Mouse (Mus musculus): ENCODE data around the gene Cldn11.

Cldn11 gene

DNA sequence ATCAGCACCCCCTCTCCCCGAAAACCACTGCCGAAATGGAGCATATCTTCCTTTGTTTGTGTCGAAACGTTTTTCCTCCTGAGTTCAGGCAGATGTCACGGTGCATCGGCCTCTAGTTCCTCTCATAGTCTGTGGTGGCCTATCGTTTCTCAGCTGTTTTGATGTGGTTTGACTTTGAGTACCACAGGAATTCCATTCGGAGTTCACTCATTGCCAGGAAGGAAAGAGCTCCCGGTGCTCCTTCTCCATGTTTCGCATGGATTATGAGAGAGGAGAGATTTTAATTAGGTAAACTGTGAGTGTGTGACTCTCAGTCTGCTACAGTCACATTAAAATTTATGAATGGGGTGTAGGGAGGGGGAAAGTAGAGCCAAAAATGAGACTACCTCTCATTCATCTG, 10.3 kb downstream of the Cldn11 start:
- DNase-seq (ENCODE audit: low spot score): no peak

DNA sequence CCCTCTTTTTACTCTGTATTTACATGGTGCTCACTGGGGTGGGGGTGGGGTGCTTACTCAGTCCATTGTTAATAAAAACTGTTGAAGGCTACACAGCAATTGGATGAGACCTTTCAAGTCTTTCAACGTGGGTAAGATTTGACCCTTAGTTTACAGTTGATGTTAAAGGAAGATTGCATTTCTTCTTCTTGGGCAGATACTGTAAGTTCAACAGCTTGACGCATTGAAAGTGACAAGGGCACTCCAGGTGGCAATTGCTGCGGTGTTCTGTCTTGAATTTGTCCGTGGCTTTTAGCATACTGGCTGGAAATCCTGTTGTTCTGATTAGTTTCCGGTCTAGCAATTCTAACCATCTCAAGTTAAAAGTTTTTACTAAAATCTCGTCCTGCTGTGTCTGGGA, 11.6 kb downstream of the Cldn11 start:
- no peak for DNase-seq (ENCODE audit: low spot score)

DNA sequence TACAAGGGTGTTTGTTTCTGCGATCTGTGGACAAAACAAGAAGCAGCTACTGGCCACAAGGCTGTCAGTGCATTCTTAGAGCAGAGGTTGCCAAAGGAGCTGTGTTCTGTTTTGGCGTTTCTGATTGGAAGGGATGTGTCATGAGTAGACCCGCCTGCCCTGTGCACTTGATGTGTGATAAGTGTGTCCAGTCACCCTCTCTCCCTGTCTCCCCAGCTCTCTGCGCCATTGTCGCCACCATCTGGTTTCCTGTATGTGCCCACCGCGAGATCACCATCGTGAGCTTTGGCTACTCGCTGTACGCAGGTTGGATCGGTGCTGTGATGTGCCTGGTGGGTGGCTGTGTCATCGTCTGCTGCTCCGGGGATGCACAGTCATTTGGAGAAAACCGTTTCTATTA, 13.1 kb downstream of the Cldn11 start:
- DNase-seq (ENCODE audit: low spot score): no peak

DNA sequence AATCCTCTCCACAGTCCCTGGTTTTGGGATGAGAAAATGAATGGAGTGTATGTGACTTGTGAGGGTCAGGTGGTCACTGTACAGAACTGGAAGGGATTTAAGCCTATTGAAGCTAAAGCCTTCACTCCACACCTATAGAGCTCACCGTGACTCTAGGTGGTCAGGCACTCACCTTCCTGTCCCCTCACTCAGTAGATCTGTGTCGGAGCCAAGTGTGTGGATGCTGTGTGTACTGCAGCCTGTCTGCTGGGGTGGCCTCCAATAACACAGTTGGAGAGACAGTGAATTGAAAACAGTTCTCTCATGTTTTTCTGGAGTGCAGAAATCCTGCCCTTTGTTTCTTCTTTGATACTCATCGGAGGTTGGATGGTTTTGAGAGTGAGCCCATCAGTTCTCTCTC, 16.1 kb downstream of the Cldn11 start:
- DNase-seq (ENCODE audit: low spot score): no peak

DNA sequence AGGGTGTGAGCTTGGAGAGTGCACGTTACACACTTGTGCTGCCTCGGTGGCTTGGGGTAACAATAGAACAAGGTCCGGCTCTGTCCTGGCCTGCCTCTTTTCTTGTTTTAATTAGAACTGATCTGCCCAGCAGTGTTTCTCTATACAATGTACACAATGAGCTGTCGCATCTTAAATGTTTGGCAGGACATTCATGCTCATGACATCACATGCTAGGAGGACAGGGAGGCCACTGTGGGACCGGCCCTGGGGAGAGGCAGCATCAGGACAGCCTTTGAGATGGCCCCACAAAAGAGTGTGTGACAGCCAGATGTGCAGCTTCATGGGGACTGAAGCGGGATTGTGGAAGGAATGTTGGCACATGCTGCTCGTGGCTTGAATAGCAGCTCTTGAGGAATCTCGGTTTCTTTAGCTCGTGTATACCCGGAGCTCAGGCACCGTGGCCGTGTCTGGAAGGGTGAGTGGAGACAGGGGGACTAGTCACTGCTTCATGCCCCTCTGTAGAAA, 16.7 kb downstream of the Cldn11 start:
- no peak for DNase-seq (ENCODE audit: low spot score)

DNA sequence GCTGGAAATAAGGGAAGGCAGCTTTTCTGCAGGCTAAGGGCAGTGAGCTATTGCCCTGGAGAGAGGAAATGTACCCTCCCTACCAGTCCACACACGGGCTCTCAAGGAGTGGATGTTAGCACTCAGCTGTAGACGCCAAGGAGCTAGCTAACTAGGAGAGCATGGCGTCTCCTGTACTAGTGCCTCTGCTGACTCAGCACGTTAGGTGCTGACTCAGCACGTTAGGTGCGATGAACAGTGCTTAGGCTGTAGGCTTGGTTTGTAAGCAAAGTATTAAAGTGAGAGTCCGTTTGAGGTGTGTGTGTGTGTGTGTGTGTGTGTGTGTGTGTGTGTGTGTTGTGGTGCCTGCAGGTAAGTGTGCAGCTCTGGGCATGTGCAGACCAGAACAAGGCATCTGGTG, 40.6 kb downstream of the Cldn11 start:
- DNase-seq (ENCODE audit: low spot score): no peak

DNA sequence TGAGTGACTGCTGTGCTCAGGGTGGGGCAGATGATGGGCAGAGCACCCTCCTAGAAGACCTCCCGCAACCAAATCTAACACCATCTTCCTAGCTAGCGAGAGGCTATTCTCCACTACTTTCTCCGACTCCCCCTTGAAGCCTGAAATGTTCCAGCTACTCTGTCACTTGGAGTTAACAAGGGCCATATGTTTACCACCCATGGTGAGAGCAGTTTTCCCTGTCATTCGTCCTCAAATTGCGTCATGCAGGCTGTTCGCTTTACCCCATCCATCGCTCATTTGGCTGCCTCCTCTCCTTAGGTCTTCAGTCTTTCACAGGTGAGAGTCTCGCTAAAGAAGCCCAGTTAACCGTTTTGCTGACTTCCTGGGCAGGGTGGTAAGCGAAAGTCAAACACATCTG, 41.7 kb downstream of the Cldn11 start:
- DNase-seq (ENCODE audit: low spot score): no peak

DNA sequence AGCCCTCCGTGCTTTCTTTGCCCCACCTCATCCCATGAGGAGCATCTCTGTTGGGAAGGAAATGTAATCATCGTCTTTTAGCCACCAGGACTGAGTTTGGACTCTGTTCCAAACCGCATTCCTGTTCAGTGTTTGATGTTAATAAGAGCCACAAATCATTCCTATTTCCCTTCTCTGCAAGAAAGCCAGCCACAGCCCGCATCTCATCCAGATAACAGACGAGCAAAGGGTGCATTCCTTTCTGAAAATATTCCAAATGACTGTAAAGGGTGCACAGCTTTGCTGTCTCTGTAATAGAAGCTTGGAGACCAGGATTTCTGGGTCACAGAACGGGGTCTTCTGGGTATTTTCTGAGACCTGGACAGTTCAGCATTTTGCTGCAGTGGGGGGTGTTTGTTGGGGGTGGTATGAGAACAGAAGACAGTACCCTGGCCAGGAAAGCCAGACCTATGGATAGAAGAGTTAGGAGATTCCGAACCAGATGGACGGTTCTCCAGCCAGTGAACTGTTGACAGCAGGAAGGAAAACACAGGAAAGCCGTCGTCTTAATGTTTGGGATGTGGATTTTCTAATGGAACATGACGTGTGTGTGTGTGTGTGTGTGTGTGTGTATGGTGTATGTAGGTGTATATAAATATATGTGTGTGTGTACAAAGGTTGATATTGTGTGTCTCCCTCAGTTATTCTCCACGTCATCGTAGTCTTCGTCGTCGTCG, 49.6 kb downstream of the Cldn11 start:
- no peak for DNase-seq (ENCODE audit: low spot score)

DNA sequence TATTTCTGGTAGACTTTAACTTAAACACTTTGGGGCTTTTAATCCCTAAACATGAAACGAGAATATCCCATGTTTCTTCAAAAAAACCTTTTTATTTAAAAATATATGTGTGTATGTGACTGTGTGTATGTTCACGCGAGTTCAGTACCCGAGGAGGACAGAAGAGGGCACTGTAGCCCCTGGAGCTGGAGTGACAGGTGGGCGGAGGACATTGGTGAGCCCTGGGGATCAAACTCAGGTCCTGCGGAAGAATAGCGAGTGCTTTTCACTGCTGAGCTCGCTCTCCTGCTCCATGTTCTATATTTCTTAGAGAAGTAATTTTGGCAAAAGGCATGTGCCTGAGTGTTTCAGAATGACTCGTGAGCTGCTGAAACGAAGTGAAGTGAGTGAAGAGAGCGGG, 54.2 kb downstream of the Cldn11 start:
- no peak for DNase-seq (ENCODE audit: low spot score)

DNA sequence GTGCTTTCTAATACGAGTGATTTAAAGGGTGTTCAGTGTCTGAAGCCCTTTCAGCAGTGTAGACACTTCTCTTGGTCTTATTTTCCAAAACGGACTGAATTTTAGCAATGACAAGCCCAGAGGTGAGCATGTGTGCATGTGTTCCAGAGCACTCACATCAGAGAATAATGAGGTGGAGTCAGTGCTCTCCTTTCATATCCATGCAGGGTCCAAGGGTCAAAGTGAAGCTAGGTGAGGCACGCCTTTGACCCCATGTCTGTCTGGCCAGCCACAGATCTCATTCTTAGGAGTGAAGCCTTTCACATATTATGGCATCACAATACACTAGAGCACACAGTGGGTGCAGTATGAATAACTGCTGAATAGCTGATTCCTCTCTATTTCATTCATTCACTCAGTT, 55.4 kb downstream of the Cldn11 start:
- DNase-seq (ENCODE audit: low spot score): no peak

DNA sequence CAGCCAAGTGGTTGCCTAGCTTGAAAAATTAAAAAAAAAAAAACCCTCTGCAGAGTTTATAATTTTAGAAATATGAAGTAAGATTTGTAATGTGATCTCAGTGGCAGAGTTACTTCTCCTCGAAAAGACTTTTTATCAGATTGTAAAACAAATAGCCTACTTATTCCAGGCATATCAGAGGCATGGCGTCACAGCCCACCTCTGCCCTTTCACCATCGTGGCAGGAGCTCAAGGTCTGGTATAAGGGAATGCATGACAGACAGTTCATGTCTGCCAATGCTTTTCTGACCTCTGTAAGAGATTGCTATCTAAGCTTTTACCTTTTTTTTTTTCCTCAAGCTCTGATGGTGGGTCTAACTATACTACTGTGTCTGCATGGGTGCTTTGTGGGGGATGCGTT, 58.3 kb downstream of the Cldn11 start:
- no peak for DNase-seq (ENCODE audit: low spot score)

DNA sequence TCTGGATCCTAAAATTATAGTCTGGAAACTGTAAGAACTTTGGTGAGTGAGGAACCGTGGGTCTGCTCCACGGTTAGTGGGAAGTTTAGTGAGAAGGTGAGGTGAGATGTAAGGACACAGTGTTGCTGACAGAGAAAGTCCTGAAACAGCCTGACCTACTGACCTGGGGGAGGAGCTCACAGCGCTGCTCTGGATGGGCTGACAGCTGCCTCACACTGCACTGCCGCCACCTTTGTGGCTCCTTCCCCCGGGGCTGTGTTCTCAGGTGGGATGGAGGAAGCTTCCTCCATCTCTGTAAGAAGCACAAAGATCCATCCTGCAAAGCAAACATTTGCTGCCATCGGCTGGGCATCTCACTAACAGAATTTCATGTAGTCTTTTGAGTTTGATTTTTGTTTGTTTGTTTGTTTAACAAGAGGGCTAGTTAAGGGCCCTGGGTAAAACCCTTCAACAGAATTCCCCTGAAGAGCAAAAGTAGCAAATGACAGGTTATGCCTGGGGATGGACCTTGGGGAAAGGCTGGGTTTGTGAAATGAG, 58.8 kb downstream of the Cldn11 start:
- DNase-seq (ENCODE audit: low spot score): no peak

DNA sequence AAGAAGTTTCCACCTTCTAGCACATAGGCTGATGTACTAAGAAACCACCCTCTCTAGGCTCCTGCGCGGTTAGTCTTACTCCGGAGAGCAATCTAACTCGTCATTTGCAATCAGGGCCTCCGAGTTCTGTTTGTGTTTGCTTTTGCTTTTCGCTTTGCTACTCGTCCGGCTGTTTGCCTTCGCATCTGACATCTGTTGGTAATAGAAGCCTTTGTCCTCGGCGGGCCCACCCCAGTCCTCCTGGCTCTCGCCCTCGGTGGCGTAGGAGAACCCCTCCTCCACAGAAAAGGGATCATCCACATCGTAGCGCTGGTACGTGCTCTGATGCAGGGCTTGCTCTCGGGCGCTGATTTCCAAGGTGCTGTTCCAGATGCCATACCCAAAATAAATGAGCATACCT, 59.3 kb downstream of the Cldn11 start:
- DNase-seq (ENCODE audit: low spot score): no peak

DNA sequence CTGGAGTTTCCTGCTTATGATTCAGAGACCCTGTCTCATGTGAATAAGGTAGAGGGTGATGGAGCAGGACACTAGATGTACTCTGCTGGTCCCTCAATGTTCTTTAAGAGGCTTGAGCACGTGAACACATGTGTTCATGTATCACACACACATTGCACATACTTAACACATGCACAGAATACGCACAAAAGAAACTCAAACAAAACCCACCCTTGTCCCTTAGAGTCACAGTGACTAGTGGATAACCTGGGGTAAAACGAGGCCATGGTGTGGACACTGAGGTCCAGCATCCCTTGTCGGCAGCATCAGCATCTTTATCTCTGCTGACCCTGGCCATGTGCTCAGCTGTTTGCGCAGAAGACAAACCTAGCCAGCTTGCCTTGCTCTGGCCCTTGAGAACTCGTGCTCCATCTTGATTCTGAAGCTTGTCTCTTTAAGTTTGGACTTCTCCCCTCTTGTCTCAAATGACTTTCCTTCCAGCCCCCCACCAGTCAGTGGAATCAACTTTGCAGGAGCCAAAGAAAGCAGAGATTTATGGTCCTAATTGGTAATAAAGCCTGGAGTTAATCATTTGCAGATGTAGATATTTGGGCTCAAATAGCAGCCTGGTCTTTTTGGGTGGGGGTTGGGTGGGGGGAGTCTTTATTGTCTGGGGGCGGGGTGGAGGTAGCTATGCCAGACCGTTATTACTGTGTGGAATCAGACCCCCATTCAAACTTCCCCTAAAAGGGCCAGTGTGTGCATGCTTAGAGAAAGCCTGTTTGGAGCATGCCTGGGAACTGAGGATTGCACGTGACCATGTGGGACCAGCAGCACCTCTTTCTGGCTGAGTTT, 62.7 kb downstream of the Cldn11 start:
- DNase-seq (ENCODE audit: low spot score): no peak

DNA sequence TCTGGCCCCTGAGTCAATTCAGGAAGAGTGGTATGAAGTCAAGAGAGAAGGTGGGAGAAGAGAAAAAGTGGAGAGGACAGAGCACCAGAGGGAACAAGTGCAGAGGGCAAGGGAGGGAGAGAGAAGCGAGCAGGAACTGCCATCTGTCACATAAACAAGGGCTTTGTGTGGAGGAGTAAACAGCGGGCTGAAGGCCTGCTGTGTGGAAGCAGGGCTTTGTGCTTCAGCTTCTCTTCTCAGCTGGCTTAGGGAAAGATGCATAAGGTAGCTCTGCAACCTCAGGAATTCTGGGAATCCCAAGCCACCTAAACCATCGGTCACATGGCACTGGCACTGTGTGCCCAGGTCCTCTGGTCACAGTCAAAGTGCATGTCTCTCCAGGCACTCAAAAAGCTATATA, 64.1 kb downstream of the Cldn11 start:
- no peak for DNase-seq (ENCODE audit: low spot score)

Measured in adipocyte (in vitro differentiated cells).